Mouse (Mus musculus): ENCODE results near the gene Nim1k. TPM values are rescaled to one million over a fixed set of nuclear protein-coding genes. Genes with fewer than 3 reads are reported as not detected.
"Not testable (repeated sequence)": the region's sequence is repeated elsewhere in the genome, so short reads cannot be mapped to it uniquely, and the experiment has no call there.

Gene Nim1k
- polyA plus RNA-seq, 1 experiment: 0.10 TPM

- 61% methylated on average over 3 of the region's 3 CpGs for WGBS
- not testable (repeated sequence) for DNase-seq (ENCODE audit: low read depth, low spot score)
These were observed 63.7 kb downstream of the Nim1k start for GRCm38 (mm10) chr13:119691958-119692357.

DNA sequence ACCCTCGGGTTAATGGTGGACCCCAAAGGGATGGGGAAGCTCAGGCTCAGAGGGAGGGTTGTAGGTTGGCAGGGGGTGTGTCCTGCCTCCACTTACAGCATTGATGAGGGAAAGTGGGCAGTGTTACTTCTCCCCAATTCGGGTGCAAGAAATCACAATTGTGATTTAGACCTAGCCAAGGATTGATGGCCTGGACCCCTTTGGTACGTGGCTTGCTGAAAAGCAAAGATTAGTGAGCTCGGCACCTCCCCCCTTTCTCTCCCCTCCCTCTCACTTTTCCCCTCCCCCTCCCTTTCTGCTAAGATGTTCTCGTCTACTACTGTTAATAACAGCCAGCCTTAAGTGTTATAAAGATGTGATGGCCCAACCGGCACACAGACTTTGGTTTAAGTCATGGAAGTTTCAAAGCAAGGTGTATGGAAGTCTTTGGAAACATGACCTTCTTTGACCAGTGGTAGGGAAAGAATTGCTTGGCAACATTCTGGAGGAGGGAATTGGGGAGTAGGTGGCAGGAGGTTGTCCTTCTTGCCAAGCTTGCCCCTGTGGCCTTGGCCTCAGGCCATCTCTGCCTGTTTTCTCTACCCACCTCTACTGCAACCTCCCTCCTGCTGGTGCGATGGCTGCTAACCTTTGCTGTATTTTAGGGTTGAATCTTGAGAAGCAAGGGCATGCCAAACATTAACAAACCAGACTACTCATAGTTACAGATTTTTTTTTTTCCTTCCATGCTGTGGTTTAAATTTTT, 64.6 kb downstream of the Nim1k start:
- whole genome bisulfite sequencing: 1% methylated on average over 7 of the region's 7 CpGs
- no peak for DNase-seq (ENCODE audit: low read depth, low spot score)

DNA sequence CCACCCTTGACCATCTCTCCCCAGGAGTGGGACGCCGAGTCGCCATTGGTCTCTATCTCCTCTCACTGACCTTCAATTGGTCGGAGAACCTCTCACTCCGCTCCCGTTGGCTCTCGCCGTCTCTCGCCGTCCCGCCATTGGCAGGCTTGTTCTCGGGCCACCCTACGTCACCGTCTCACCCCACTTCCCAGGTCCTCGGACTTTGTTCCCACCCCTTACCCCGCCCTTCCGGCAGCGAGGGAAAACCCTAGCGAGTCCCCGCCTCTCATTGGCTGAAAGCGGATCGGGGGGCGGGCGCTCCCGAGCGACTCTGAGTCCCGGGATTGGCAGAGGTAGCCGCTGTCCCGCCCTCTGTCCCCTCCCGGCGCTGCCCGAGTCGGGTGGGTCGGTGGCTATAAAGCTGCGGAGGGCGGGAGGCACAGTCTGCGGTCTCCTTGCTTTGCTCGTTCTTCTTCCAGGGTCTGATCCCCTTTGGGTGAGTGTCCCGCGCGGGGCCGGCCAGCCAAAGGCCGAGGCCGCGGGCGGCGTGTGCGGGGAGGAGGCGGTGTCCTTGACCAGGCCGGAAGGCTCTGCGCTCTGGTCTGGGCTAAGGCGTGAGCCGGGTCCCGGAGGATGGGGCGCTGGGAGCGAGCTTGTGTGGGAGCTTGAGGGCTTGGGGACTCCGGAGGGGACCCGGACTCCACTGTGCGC, 65.5 kb downstream of the Nim1k start, which contains the start of gene Hmgcs1:
TSS of gene Hmgcs1 (plus strand) at position 341 of the 690 bp plus-strand sequence.
- WGBS: under 1% methylated on average over 59 of the region's 59 CpGs

DNA sequence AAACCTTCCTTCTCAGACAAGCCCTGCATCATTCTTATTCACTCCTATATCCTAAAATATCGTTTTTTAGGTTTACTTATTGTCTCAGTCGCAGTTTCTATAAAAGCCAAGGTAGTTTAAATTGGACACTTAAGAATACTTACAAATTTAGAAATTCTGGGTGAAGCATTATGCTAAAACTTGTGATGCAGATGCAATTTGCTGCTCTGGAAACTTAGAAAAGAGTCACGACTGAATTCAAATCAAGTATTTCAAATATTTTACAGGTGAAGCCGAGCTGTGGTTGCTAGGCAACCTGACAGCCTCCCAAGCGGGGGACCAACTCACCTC, 66.0 kb downstream of the Nim1k start:
- 6% methylated on average over 5 of the region's 5 CpGs for WGBS
- no peak for DNase-seq (ENCODE audit: low read depth, low spot score)

More for the DNA sequence above, 65.5 kb downstream of the Nim1k start, which contains the start of gene Hmgcs1:
- peak; percentile 97 for DNase-seq (ENCODE audit: low read depth, low spot score)

GRCm38 (mm10) chr13:119684416-119685177, 71.1 kb downstream of the Nim1k start:
- no peak for DNase-seq (ENCODE audit: low read depth, low spot score)
- WGBS: 66% methylated on average over 11 of the region's 11 CpGs

- DNase-seq (ENCODE audit: low read depth, low spot score): no peak
- 66% methylated on average over 3 of the region's 3 CpGs for WGBS
These were observed 74.5 kb downstream of the Nim1k start for GRCm38 (mm10) chr13:119681161-119681560.

- 28% methylated on average over 2 of the region's 2 CpGs for WGBS
- DNase-seq (ENCODE audit: low read depth, low spot score): no peak
These were observed 76.0 kb downstream of the Nim1k start for GRCm38 (mm10) chr13:119679721-119680120.

GRCm38 (mm10) chr13:119678794-119679193, 76.9 kb downstream of the Nim1k start:
- WGBS: 71% methylated on average over 8 of the region's 8 CpGs
- DNase-seq (ENCODE audit: low read depth, low spot score): no peak

- 51% methylated on average over 7 of the region's 9 CpGs for WGBS
- not testable (repeated sequence) for DNase-seq (ENCODE audit: low read depth, low spot score)
These were observed 94.3 kb downstream of the Nim1k start for GRCm38 (mm10) chr13:119661420-119661819.

Other genes with a start within 250 kb of the Nim1k start
- 12.2 and 12.4 TPM in 2 replicates for gene Ccl28, start 132.1 kb downstream of the Nim1k start, polyA plus RNA-seq (2012; rRNA removed)
- 42.4 and 52.9 TPM in 2 replicates for gene Hmgcs1, start 65.5 kb downstream of the Nim1k start, polyA plus RNA-seq (2012; rRNA removed)
- 2.7 and 5.8 TPM in 2 replicates for gene Zfp131, start 35.0 kb upstream of the Nim1k start, polyA plus RNA-seq (2012; rRNA removed)
- gene AF067063, start 74.3 kb upstream of the Nim1k start, polyA plus RNA-seq (2012; rRNA removed): not detected in 2 replicates
- gene D13Ertd608e, start 80.1 kb upstream of the Nim1k start, polyA plus RNA-seq (2012; rRNA removed): not detected in 2 replicates
- gene Tcstv1, start 138.9 kb upstream of the Nim1k start, polyA plus RNA-seq (2012; rRNA removed): not detected in 2 replicates
- gene Gm21761, start 173.4 kb upstream of the Nim1k start, polyA plus RNA-seq (2012; rRNA removed): not detected in 2 replicates
- gene B020031M17Rik, start 194.9 kb upstream of the Nim1k start, polyA plus RNA-seq (2012; rRNA removed): not detected in 2 replicates